Mouse (Mus musculus): ENCODE results near the gene RPS10-NUDT3.

Gene RPS10-NUDT3

GRCm38 (mm10) chr17:27575116-27575776 lies 59.8 kb downstream of the RPS10-NUDT3 start:
- no peak for DNase-seq (ENCODE audit: low spot score)

- no peak for DNase-seq (ENCODE audit: low spot score)
Observed at GRCm38 (mm10) chr17:27574470-27575115, 60.4 kb downstream of the RPS10-NUDT3 start.

GRCm38 (mm10) chr17:27573772-27574320 lies 61.2 kb downstream of the RPS10-NUDT3 start:
- no peak for DNase-seq (ENCODE audit: low spot score)

GRCm38 (mm10) chr17:27571315-27571714 lies 63.7 kb downstream of the RPS10-NUDT3 start:
- DNase-seq (ENCODE audit: low spot score) = no peak

DNA sequence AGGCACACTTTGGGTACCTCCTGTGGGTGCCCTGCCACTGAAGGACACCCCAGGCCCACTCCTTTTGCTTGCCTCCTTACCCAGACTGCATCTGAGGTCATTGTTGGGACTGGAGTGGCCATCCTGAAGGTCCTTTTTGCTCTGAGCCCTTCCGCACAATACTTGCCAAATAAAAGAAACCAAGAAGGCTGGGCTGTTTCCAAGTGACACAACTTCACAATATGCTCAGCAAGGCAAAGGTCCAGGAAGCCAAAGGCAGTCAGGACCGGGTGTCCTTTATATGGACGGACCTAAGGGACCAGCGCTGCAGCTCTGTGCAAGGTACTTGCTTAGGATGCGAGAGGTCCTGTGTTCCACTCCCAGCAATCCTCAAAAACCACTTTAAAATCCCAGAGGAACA lies 66.8 kb downstream of the RPS10-NUDT3 start:
- DNase-seq (ENCODE audit: low spot score) = no peak

- DNase-seq (ENCODE audit: low spot score) = no peak
Observed at GRCm38 (mm10) chr17:27565942-27566267, 69.1 kb downstream of the RPS10-NUDT3 start.

GRCm38 (mm10) chr17:27565163-27565941 lies 69.7 kb downstream of the RPS10-NUDT3 start, which contains the start of gene AI413582:
Gene AI413582, minus strand, starts transcription at chr17:27565756.
- peak; percentile 98 for DNase-seq (ENCODE audit: low spot score)

- DNase-seq (ENCODE audit: low spot score) = no peak
Observed at GRCm38 (mm10) chr17:27564391-27565162, 70.4 kb downstream of the RPS10-NUDT3 start.

GRCm38 (mm10) chr17:27563771-27564244 lies 71.2 kb downstream of the RPS10-NUDT3 start:
- peak; percentile 64 for DNase-seq (ENCODE audit: low spot score)

GRCm38 (mm10) chr17:27561809-27562526 lies 73.1 kb downstream of the RPS10-NUDT3 start:
- DNase-seq (ENCODE audit: low spot score) = no peak

GRCm38 (mm10) chr17:27560926-27561480 lies 74.0 kb downstream of the RPS10-NUDT3 start:
- DNase-seq (ENCODE audit: low spot score) = no peak

GRCm38 (mm10) chr17:27559596-27559995 lies 75.4 kb downstream of the RPS10-NUDT3 start:
- DNase-seq (ENCODE audit: low spot score) = no peak

DNA sequence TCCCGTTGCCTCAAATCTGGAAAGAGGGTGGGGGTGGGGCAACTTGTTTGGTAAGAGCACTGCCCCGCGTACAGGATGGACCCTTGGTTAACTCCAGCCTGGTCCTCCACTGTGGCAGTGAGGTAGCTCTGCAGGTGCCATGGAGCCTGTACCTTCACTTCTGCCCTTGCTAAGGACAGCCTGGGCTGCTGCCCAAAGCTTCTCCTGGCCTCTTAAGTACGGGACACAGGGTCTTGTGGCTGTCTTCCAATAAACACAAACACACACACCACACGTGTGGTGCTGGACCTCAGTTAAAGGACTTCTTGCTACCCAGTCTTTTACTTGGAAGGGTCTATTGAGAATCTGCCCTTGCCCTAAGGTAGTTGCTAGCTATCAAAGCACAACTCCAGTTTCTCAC lies 76.2 kb downstream of the RPS10-NUDT3 start:
- no peak for DNase-seq (ENCODE audit: low spot score)

- DNase-seq (ENCODE audit: low spot score) = no peak
Observed at GRCm38 (mm10) chr17:27557927-27558661, 76.9 kb downstream of the RPS10-NUDT3 start.

- peak; percentile 73 for DNase-seq (ENCODE audit: low spot score)
Observed at GRCm38 (mm10) chr17:27557181-27557926, 77.7 kb downstream of the RPS10-NUDT3 start.

DNA sequence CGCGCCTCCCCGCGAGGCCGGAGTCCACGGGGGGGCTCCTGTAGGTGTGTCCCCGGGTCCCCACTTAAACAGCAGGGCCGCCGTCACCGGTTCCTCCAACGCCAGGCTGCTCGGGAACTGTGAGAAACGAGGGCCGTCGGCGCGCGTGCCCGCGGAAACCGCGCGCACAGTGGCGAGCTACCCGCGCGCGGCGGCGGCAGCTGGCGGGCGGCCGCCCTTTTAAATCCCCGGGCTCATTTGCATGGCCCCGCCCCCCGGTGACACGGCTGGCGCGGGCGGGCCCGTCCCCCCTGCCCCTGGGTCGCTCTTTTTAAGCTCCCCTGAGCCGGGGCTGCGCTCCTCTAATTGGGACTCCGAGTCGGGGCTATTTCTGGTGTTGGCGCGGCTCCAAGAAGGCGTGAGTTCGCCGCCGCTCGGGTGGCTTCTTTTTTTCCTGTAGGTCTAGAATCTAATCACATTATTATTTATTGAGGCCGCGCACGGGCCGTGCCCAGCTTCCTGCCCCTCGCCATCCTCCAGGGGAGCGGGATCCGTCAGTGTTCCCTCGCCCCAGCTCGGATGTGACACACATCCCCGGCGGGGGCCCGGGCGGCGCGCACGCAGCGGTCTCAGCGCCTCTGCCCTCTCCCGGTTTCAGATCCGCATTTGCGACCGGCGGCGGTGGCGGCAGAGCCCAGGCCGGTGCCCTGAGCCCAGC lies 78.6 kb downstream of the RPS10-NUDT3 start, which contains the start of gene Hmga1:
Gene Hmga1, plus strand, starts transcription at position 183 of the 697 bp plus-strand sequence.
- peak; percentile 90 for DNase-seq (ENCODE audit: low spot score)

- DNase-seq (ENCODE audit: low spot score) = peak; percentile 77
Observed at GRCm38 (mm10) chr17:27555512-27556172, 79.4 kb downstream of the RPS10-NUDT3 start.

DNA sequence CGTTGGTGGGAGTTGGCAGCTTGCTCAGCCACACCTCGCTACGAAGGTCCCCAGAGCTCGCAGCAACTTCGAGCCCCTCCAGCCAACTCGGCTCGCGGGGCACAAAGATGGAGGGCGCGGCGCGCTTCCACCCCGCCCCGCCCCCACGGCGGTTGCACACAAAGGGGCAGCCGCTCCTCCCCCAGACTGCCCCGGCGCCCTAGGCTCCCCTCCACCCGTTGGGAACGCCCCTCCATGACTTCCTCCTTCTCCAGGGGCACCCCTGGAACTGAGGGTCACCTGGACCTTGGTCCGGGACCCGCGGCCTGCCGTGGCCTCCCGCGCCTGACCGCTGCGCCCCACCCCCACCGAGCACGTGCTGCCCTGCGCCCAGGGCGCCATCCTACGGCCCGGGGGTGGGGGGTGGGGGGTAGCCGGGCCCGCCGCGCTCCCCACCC lies 79.9 kb downstream of the RPS10-NUDT3 start:
- peak; percentile 72 for DNase-seq (ENCODE audit: low spot score)
